Mouse (Mus musculus) forebrain, embryonic 14.5 days (tissue): ENCODE results near the gene Nup93. TPM values are rescaled to one million over a fixed set of nuclear protein-coding genes. Genes with fewer than 3 reads are reported as not detected.

Experiments
- ATAC-seq: fragments of 200-750 bp; cut with Nextera tagmentation; 2 replicates; pipeline ENCODE4 v1.8.0; 2017; ENCODE audit warnings: mild to moderate bottlenecking, moderate library complexity
- DNase-seq: peaks from one replicate; pipeline ENCODE4 v3.0.0-alpha.2; 2015; ENCODE audit warnings: low spot score
- H3K27ac ChIP-seq: fragments of 300-500 bp; sonication (generic); 2 replicates; pipeline ENCODE4 v1.5.1; 2014; ENCODE audit warnings: low read depth, mild to moderate bottlenecking, control low read depth, low read length, moderate library complexity
- H3K27me3 ChIP-seq: fragments of 300-500 bp; sonication (generic); replicated peaks from 2 replicates; pipeline ENCODE4 v1.6.1; 2014; ENCODE audit warnings: low read length, control low read depth, mixed read lengths; ENCODE audit not compliant: control insufficient read depth, insufficient read depth
- H3K36me3 ChIP-seq: fragments of 300-500 bp; sonication (generic); 2 replicates; pipeline ENCODE4 v1.6.1; 2014; ENCODE audit warnings: low read length, control low read depth; ENCODE audit not compliant: control insufficient read depth, insufficient read depth
- H3K4me1 ChIP-seq: fragments of 300-500 bp; sonication (generic); 2 replicates; pipeline ENCODE4 v1.6.1; 2014; ENCODE audit warnings: antibody characterized with exemption, low read length, control low read depth; ENCODE audit not compliant: control insufficient read depth, insufficient read depth
- H3K4me2 ChIP-seq: fragments of 300-500 bp; sonication (generic); 2 replicates; pipeline ENCODE4 v1.6.1; 2014; ENCODE audit warnings: mild to moderate bottlenecking, control low read depth, low read length
- H3K4me3 ChIP-seq: fragments of 300-500 bp; sonication (generic); 2 replicates; pipeline ENCODE4 v1.5.1; 2014; ENCODE audit warnings: low read depth, low read length, control low read depth
- H3K9ac ChIP-seq: fragments of 300-500 bp; sonication (generic); 2 replicates; pipeline ENCODE4 v1.6.1; 2014; ENCODE audit warnings: mild to moderate bottlenecking, low read length, control low read depth, moderate library complexity
- H3K9me3 ChIP-seq: fragments of 300-500 bp; sonication (generic); replicated peaks from 2 replicates; pipeline ENCODE4 v1.6.1; 2016; ENCODE audit warnings: low read length, control low read depth, mixed read lengths; ENCODE audit not compliant: control insufficient read depth
- WGBS: fragments of 180-500 bp; shearing (Covaris S2); extraction: QIAGEN DNeasy Blood & Tissue Kit; methylation state at CpG from one replicate; pipeline ENCODE4 v1.1.7; 2014; 5-methylcytosine and 5-hydroxymethylcytosine counted together
- polyA plus RNA-seq: library from polyadenylated mRNA; unstranded; fragments of >200 nt; fragmentation: Nextera tagmentation; extraction: Ambion mirVana; gene quantifications from 2 replicates; pipeline ENCODE4 v1.2.1, GENCODE M21; 2014

Gene Nup93
- polyA plus RNA-seq, 1 experiment from 2014 or later: 72.6 TPM

DNA sequence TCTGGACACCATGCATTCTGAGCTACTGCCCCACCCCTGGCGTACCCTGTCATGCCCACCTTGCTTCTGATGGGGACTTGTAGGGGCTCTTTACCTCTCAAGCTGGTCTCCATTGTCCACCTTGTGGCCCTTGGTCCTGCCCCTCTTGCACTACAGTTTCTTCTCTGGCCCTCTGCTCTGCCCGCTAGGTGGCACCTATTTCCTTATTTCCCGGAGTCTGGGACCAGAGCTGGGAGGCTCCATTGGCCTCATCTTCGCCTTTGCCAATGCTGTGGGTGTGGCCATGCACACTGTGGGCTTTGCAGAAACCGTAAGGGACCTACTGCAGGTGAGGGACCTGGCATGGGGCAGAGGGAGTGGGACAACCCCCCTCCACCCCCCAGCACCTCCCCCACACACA, 119.0 kb downstream of the Nup93 start:
- no peak for ATAC-seq
- H3K4me1 ChIP-seq: no peaks in the 10 kb centered on the region
- no peaks in the 10 kb centered on the region for H3K36me3 ChIP-seq
- no peaks in the 10 kb centered on the region for H3K27me3 ChIP-seq
- H3K9ac ChIP-seq: no peak overlapping the region
- DNase-seq: no peak
- WGBS: 37% methylated on average over 5 of the region's 5 CpGs
- no peak overlapping the region for H3K27ac ChIP-seq
- no peak overlapping the region for H3K4me2 ChIP-seq
- H3K4me3 ChIP-seq: no peak overlapping the region
- no peaks in the 10 kb centered on the region for H3K9me3 ChIP-seq

DNA sequence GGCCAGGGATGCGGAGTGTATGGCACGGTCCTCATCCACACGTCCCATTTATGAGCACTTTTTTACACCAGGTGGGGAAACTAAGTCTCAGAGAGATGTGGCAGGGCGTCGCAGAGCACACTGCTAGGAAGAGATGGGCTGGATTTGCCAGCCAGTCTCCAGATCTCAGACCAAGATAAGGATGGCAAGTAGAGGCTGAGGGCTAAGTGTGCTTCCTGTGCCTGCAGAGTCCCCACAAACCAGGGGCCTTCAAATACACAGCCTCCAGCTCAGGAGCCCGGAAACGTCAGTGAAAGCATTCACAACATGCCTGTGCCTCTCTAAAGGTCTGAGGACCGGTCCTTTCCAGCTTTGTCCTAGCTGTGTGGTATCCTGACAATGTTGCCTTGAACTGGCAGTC, 123.2 kb downstream of the Nup93 start:
- ATAC-seq (no peak), DNase-seq (no peak)
- Histone ChIP-seq H3K9me3 (no peaks in the 10 kb centered on the region), H3K4me1 (no peaks in the 10 kb centered on the region), H3K27me3 (no peaks in the 10 kb centered on the region), H3K36me3 (no peaks in the 10 kb centered on the region), H3K4me3 (no peak overlapping the region), H3K4me2 (no peak overlapping the region), H3K27ac (no peak overlapping the region), H3K9ac (no peak overlapping the region)
- 84% methylated on average over 8 of the region's 8 CpGs for WGBS

- Histone ChIP-seq H3K9ac (no peak overlapping the region), H3K4me2 (no peak overlapping the region), H3K9me3 (no peaks in the 10 kb centered on the region), H3K27ac (no peak overlapping the region), H3K27me3 (no peaks in the 10 kb centered on the region), H3K4me3 (no peak overlapping the region), H3K4me1 (no peaks in the 10 kb centered on the region), H3K36me3 (no peaks in the 10 kb centered on the region)
- DNase-seq (no peak), ATAC-seq (no peak)
- WGBS: 90% methylated on average over 7 of the region's 7 CpGs
Measured at GRCm38 (mm10) chr8:94340796-94341195, 126.4 kb downstream of the Nup93 start.

- no peak for ATAC-seq
- Histone ChIP-seq H3K27ac (no peak overlapping the region), H3K4me2 (no peak overlapping the region), H3K36me3 (no peaks in the 10 kb centered on the region), H3K9ac (no peak overlapping the region), H3K9me3 (no peaks in the 10 kb centered on the region), H3K27me3 (no peaks in the 10 kb centered on the region), H3K4me1 (no peaks in the 10 kb centered on the region), H3K4me3 (no peak overlapping the region)
- WGBS: 92% methylated on average over 10 of the region's 10 CpGs
- DNase-seq: no peak
Measured at GRCm38 (mm10) chr8:94342691-94343090, 128.3 kb downstream of the Nup93 start.

DNA sequence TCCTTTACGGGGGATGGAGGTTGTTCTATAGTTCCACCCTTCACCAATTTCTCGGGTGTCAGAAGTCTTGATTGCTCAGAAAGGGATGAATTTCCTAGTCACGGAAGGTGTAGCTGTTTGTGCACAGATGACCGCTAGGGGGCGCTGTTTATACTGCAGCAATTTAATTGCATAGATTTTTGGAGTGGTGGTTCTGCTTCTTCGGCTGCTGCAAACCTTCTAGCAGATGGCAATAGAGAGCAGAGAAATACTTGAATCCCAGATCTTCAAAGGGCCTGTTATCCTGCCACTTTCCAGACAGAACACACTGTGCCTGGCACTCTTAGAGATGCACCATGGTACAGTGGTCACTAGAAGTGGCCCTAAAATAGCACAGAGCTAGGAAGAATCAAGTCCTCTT, 128.9 kb downstream of the Nup93 start:
- WGBS: 13% methylated on average over 6 of the region's 6 CpGs
- H3K9me3 ChIP-seq: no peaks in the 10 kb centered on the region
- no peaks in the 10 kb centered on the region for H3K36me3 ChIP-seq
- DNase-seq (peak; percentile 82), ATAC-seq (no peak)
- no peak overlapping the region for H3K4me3 ChIP-seq
- no peaks in the 10 kb centered on the region for H3K4me1 ChIP-seq
- H3K27ac ChIP-seq: no peak overlapping the region
- no peak overlapping the region for H3K4me2 ChIP-seq
- H3K9ac ChIP-seq: no peak overlapping the region
- H3K27me3 ChIP-seq: no peaks in the 10 kb centered on the region

- H3K9me3 ChIP-seq: no peaks in the 10 kb centered on the region
- H3K36me3 ChIP-seq: no peaks in the 10 kb centered on the region
- no peak overlapping the region for H3K4me3 ChIP-seq
- WGBS: 86% methylated on average over 11 of the region's 11 CpGs
- ATAC-seq (no peak), DNase-seq (no peak)
- H3K9ac ChIP-seq: no peak overlapping the region
- H3K4me2 ChIP-seq: no peak overlapping the region
- no peak overlapping the region for H3K27ac ChIP-seq
- no peaks in the 10 kb centered on the region for H3K4me1 ChIP-seq
- H3K27me3 ChIP-seq: no peaks in the 10 kb centered on the region
Measured at GRCm38 (mm10) chr8:94343778-94344320, 129.5 kb downstream of the Nup93 start.

DNA sequence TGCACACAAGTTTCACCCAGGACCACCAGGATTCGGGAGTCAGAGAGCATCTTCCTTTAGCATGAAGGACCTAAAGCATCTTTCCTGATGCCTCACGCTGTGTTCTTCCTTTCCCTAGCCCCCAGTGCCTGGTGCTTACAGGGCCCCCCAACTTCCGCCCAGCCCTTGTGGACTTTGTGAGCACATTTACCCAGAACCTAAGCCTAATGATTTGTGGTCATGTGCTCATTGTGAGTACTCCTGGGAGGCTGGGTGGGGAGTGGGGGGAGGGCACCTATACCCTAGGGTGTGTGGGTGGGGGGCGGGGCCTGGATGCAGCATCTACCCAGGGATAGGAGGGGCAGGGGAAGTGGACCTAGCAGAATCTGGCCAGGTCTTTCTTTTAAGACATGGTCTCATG, 131.3 kb downstream of the Nup93 start:
- no peaks in the 10 kb centered on the region for H3K27me3 ChIP-seq
- H3K36me3 ChIP-seq: no peaks in the 10 kb centered on the region
- H3K27ac ChIP-seq: no peak overlapping the region
- ATAC-seq (no peak), DNase-seq (no peak)
- no peak overlapping the region for H3K9ac ChIP-seq
- no peaks in the 10 kb centered on the region for H3K9me3 ChIP-seq
- no peak overlapping the region for H3K4me3 ChIP-seq
- no peak overlapping the region for H3K4me2 ChIP-seq
- WGBS: 88% methylated on average over 4 of the region's 4 CpGs
- no peaks in the 10 kb centered on the region for H3K4me1 ChIP-seq

- no peak for ATAC-seq
Measured at GRCm38 (mm10) chr8:94346264-94346663, 131.9 kb downstream of the Nup93 start.

GRCm38 (mm10) chr8:94348425-94348824, 134.1 kb downstream of the Nup93 start:
- Histone ChIP-seq H3K36me3 (no peaks in the 10 kb centered on the region), H3K4me1 (no peaks in the 10 kb centered on the region), H3K4me2 (no peak overlapping the region), H3K27ac (no peak overlapping the region), H3K4me3 (no peak overlapping the region), H3K9ac (no peak overlapping the region), H3K27me3 (no peaks in the 10 kb centered on the region), H3K9me3 (no peaks in the 10 kb centered on the region)
- ATAC-seq: no peak
- 80% methylated on average over 9 of the region's 9 CpGs for WGBS
- DNase-seq: no peak

More at GRCm38 (mm10) chr8:94346264-94346663, 131.9 kb downstream of the Nup93 start:
- Histone ChIP-seq H3K9ac (no peak overlapping the region), H3K4me2 (no peak overlapping the region), H3K36me3 (no peaks in the 10 kb centered on the region), H3K9me3 (no peaks in the 10 kb centered on the region), H3K4me3 (no peak overlapping the region), H3K4me1 (no peaks in the 10 kb centered on the region), H3K27me3 (no peaks in the 10 kb centered on the region), H3K27ac (no peak overlapping the region)
- no peak for DNase-seq
- 93% methylated on average over 13 of the region's 13 CpGs for WGBS
